Mouse (Mus musculus) kidney, adult 2 months (tissue): ENCODE measurements at regions not wholly inside any gene's neighbourhood (a gene's known extent, or its start where the extent isn't known, plus 50 kb on each side); places are given as distances from the start of the nearest gene placed in this dataset.

Source experiments
- CTCF ChIP-seq: fragments of 200-500 bp; conservative IDR thresholded peaks from 2 replicates; pipeline ENCODE4 v1.5.1; 2011; ENCODE audit warnings: low read depth, mild to moderate bottlenecking, control low read depth, low read length, moderate library complexity, mixed read lengths; ENCODE audit not compliant: insufficient read depth, insufficient read length
- POLR2A ChIP-seq: fragments of 200-500 bp; IDR thresholded peaks from one replicate; pipeline ENCODE4 v1.6.1; 2011; ENCODE audit warnings: low read depth, low read length, control low read depth

DNA sequence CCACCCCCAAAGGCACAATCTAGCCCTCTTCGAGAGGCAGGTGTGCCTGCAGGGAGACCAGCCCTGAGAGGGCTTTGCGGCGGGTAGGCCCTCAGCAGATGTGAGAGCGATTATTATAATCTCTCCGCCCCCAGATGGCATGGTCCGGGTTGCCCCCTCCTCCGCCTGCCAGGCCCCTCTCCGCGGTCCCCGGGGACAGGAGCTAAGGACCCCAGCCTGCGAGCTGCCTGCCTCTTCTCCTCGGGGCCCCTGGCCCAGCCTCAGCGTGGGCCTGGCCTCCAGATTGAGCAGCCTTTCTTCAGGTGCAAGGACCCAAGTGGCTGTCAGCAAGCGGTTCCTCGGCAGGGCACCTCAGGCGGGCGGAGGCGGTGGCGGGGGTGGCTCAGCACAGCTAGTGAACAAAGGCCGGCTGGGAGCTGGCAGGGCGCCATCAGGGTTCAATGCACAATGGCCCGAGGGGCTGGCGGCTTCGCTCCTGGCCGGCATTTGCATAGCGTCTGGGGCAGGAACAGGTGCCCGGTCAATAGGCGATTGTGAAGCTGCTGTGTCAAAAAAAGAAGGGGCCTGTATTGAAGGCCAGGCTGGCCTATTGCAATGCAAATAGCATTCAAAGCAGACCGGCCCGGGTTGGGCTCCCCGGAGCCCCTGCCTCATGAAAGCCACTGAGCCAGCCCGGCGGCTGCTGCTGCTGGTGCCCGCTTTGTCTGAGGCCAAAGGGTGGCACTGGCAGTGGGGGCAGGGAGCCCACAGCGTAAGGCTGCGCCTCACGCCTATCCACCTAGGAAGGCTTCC, 141.1 kb upstream of the Zmiz1 start:
- TF ChIP-seq POLR2A, result no peak
- no peak for TF ChIP-seq CTCF
